Mouse (Mus musculus): ENCODE results near the gene Tbc1d7.

Gene Tbc1d7

DNA sequence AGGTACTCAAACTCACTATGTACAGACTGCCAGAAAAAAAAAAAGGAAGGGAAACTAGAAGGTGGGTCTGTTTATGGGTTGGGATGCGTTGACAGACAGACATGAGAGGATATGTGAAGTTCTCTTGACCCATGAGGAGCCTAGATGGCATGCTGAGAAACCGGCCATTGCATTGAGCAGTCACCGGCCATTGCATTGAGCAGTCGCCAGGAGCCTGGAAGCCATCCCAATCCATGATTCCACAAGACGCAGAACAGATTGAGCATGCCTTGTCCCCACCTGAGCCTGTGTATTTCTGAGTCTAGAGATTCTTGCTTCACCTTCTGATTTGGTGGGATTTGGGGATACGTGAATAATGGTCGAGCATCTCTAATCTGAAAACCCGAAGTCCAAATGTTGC is 22.6 kb upstream of the Tbc1d7 start:
- no peak for DNase-seq (ENCODE audit: low read depth)

DNA sequence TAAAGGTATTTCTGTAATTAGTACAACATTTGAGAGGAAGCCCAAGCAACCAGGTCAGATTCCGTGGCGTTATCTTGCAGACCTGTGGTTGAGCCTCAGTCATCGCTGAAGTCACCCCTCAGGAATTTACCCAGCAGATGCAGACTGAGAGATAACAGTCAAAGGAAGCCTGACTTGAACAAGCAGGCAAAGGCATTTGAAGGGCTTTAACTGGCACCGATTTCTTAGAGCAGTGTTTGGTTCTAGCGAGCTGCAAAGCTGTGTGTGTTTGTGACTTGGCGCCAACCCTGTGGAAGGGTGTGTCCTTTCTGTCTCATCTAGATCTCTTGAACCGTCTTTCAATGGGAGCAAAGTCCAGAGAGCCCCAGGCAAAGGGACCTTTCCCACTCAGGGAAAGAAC is 22.0 kb upstream of the Tbc1d7 start:
- peak; percentile 70 for DNase-seq (ENCODE audit: low read depth)

DNA sequence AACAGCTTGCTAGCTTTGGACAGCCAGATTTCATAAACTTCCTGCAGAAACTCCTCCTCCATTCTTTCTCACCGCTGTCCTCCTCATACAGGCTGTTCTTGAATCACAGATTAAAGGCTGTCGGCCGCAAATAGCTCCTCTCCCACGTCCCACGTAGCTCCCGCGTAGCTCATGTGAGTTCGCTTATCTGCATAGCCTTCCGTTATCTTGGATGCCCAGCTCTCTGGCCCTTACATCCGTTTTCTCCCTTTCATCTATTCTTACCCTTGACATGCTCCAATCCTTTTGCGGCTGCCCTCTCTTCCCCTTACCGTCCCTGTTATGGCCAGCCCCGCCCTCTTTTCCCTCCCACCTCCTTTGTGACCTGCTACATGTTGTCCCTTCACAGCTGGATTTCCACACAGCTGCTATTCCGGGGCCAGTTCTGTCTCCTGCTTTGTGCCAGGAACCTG is 20.5 kb upstream of the Tbc1d7 start:
- peak; percentile 63 for DNase-seq (ENCODE audit: low read depth)

DNA sequence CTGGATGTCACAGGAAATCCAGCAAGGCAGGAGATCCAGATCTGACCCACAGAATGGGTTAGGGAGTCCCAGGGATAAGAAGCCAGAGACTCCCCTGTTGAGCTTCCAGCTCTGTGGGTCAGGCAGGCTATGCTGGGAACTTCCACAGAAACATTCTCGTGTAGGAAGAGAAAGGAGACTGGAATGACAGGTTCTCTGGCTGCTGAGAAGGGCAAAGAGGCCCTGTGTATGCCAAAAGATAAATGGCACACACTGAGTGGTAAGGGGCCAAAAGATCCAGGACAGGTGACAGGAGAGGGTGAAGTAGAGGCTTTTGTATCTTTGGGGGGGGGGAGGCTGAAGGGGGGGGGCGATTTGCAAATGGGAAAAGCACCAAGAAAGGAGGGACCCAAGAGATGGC is 20.0 kb upstream of the Tbc1d7 start:
- no peak for DNase-seq (ENCODE audit: low read depth)

DNA sequence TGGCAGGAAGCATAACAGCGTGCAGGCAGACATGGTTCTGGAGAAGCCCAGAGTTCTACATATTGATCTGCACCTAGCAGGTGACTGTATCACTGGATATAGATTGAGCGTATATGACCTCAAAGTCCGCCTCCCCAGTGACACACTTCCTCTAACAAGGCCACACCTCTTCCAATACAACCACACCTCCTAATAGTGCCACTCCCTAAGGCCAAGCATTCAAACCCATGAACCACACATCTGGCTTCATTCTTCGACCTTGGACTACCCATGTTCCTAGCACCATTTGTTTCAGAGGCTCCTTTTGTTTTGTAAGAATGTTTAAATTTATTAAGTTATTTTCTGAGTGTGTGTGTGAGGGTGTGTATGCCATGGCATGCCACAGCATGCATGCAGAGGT is 16.4 kb upstream of the Tbc1d7 start:
- no peak for DNase-seq (ENCODE audit: low read depth)

DNA sequence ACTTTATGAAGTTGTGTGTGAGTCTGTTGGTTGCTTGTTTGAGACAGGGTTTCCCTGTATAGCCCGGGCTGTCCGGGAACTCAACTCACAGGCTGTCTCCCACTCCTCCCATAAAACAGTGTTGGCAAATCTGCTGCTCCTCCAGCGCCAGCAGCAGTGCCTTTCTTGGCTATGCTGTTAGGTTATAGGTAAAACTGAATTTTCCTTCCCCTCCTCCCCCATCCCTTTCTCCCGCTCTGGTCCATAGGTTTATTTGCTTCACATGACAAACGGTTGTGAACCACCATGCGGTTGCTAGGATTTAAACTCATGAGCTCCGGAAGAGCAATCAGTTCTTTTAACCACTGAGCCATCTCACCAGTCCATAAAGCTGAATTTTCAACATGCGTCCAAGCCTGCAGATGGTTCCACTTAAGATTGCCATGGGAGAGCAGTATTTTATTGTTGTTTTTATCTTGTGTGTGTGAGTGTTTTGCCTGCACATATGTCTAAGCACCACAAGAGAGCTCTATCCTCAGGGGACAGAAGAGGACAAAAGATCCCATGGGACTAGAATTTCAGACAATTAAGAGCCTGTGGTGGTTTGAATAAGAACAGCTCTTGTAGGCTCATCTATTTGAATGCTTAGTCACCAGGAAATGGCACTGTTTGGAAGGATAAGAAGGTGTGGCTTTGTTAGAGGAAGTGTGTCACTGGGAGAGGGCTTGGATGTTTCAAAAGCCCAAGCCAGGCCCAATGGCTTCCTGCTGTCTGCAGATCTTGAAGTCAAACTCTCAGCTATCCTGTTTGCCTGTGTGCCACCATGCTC is 12.2 kb upstream of the Tbc1d7 start:
- no peak for DNase-seq (ENCODE audit: low read depth)

DNA sequence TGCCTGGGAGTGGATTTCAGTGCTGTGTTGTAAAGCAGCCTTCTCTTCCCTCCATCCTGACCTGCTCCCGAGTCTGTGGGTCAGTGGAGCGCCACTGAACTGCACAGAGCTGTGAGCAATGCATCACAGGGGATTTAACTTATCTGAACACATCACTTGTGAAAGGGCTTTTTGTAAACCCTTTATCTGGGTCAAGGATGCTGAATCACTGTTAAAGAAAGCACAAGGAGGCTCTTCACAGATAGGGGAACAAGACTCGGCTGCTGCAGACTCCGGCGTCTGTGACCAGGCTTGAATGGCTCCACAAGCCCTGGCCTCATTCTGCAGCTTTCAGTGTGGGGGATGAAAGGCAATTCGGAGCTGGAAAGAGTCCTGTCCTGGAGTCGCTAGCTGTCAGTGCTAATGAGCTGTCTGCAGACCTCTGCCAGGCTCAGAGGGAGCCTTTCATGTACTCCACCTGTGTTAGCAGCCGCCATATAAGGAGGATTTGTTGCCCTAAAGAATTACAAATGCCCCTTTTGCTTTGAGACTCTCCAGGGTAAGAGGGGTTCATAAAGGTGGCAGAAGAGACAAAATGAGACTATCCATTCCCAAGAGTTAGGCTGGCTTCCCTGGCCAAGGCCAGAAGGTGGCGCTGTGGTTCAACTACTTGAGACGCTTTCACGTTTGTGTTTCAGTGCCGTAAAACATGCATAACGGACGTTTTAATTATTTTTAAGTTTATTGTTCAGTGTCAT is 11.3 kb upstream of the Tbc1d7 start:
- peak; percentile 87 for DNase-seq (ENCODE audit: low read depth)

DNA sequence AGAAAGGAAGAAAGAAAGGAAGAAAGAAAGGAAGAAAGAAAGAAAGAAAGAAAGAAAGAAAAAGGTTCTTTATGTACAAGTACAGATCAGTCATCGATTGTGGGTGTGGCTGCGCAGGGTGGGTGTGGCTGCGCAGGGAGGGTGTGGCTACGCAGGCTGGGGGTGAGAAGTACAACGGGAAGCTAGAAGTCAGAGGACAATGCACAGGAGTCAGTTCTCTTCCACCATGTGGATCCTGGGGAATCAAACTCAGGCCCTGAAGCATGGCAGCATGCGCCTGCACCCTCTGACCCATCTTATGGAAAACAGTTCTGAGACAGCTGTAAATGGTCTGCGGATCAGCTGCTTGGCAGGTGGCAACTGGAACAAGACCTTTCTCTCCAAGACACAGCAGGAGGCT is 9.8 kb upstream of the Tbc1d7 start:
- peak; percentile 51 for DNase-seq (ENCODE audit: low read depth)

DNA sequence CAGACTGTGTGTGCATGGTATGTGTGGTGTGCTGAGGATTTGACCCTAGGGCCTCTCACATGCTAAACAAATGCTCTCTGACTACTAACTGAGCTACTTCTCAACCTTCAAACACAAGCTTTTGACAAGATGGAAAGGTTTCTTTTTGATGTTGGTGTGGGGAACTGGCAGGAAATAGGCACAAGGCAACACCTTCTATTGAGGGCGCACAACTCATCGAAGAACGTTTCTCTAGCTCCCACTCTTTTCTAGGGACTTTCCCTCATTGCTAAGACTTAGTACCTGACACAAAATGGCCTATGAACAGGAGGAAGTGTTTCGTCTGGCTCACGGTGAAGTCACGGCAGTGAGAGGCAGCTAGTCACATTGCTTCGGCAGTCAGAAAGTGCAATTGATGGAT is 6.0 kb upstream of the Tbc1d7 start:
- DNase-seq (ENCODE audit: low read depth), result no peak

DNA sequence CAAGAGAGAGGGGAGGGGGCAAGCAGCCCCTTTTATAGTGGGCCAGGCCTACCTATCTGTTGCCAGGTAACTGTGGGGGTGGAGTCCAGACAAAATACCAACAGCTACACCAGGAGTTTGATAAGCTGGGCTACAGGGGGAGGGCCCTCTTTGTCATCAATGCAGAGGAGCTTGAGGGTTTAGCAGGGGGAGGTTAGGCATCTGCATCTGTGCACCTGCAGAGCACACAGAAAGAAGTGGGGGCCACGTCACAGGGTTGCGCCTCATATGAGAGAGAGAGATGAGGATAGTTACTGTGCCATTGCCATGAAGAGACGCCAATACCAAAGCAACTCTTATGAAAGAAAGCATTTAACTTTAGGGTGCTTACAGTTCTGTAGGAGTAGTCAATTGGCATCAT is 5.4 kb upstream of the Tbc1d7 start:
- no peak for DNase-seq (ENCODE audit: low read depth)

DNA sequence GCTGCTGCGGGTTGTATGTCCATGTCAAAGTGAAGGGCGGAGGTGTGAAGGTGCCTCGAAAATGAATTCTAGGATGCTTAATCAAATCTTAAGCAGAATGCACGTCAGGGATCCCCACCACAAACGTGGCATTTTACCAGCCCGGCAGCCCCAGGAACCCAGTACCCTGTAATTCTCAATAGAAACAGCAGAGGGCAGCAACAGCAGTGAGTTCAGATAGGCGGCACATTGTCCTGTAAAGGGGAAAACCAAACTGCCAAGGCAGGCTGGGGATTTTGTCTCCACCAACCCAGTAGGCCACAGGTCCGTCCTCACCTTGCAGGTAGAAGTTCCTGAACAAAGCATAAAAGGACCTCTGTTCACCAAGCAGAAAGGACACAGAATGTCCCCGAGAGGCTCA is 2.0 kb upstream of the Tbc1d7 start:
- peak; percentile 68 for DNase-seq (ENCODE audit: low read depth)

DNA sequence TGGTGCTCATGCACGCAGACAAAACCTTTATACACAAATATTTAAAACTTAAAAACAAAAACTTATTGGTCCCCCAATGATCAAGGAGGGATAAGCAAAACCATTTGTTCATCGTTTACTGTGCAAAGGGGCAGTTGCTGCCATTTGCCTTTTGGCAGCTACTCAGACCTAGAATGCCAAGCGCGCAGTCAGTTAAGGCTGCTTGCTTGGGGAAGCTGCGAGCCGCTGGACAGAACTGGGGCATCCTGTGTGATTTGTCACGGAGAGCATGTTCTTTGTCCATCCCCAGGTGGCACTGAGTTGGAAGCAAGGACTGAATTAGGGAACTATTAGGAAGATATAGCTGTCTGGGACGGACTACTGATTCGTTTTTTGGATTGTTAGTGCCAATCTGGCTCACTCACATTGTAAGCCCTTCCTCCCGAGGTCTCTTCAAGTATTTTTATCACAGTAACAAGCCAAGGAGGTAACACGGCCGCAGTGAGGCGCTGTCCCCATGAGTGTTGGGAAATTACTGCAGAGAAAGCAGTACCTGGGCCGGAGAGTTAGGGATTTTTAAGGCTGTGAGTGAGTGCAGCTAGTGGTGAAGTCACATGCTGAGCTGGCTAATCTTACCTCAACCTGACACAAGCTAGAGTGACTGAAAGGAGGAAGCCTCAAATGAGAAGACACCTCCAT is 874 bp upstream of the Tbc1d7 start:
- peak; percentile 51 for DNase-seq (ENCODE audit: low read depth)

DNA sequence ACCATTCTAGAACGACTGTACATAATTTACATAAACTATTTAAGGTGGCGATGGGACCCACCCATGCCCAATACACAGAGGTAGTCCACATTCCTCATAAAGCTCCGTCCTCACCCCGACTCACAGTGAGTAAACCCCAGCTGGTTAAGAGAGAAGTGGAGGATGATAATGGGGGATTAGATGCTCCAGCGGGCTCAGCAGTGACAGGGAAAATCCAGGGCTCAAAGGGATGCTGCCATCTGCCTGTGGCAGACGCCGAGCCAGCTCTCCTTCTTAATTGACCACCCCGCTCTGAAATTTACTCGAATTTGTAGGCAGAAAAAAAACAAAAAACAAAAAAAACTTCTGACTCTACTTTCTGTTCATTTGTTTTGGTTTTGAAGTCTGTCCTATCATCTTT is 3.6 kb downstream of the Tbc1d7 start:
- no peak for DNase-seq (ENCODE audit: low read depth)

DNA sequence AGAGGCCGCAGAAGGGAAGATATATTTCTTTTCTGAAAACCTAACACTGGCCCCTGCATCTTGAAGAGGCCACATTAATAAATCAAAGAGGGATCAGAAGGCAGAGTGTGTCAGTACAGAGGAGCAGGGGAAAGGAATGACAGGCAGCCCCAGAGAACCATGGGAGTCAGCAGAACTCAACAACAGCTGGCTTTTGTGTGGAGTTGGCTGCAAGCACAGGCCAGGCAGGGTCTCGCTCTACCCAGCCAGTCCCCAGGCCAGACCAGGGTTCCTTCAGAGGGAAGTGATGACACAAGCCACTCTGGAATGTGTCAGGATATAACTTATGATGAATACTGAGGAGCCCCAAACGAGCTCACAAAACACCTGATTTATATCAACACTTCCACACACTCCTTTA is 11.9 kb downstream of the Tbc1d7 start:
- DNase-seq (ENCODE audit: low read depth), result no peak

DNA sequence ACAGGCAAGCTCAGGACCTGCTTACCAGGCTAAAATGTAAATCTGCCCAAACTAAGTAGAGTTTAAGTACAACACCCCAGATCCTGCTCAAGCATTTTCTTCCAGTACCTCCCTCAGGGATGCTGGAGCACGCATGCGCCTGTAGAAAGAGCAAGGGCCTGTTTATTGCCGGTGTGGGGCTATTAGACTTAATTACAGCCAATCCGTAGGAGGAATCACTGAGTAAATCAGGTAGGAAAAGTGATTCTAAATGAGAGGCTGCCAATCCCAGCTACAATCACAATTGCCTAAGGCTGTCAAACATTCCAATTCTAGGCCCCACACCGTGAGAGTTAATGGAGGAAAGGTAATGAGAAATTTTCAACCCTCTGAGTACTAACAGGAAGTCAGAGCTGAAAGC is 13.0 kb downstream of the Tbc1d7 start:
- DNase-seq (ENCODE audit: low read depth), result no peak

DNA sequence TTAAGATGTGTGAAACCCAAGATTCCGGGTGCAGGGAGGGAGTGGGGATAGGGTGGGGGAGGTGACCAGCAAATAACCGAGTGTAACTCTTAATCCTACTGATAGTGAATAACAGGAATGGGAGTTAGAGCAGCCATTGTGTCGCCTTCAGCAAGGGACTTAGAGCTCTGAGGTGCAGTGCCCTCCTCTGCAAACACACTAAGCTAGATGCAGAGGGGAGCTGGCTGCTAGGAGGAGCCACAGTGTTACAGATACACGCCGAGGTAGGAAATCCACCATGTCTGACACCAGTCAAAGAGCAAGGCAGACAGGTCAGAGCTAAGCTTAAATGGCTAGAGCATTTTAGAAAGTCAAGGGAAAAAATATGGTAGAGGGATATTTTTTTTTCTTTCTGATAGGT is 13.9 kb downstream of the Tbc1d7 start:
- DNase-seq (ENCODE audit: low read depth), result no peak

DNA sequence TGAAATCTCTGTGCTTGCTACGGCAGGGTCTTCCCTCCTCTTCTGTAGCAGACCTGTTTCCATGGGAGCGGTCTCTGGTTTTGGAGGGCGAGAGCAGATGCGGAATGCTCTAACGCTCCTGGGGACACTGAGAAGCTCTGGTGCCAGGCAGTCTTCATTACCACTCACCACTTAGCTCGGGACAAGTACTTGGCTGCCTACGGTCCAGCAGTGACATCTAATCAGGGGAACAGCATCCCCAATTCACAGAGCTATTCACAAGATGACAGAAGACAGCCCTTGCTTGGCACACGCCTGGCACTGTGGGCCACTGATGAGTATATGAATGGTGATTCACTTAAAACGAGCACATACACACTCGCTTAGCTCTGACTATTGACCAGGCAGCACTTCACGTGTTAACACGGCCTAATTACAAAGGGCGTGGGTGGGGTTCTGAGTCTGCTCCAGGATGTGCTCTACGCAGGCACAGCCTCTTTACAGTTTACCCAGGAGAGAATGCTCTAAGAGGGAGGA is 19.2 kb downstream of the Tbc1d7 start:
- DNase-seq (ENCODE audit: low read depth), result no peak

DNA sequence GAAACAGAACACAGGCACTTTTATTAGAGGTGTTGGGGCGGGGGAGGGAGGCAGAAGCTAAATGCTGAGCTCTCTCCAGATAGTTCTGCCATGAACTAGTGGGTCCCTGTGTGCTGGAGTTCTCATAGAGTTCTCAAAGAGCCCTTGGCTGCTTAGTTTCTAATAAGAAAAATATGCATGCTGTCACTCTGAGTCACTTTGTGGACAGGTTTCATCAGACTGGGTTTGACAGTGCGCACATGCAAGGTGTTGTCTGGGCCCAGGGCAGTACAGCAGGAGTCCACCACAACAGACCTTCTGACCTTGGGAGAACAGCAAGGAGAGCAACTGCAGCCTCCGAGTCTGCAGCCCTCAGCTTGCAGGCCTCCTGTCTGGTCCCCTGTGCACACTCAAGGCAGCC is 21.6 kb downstream of the Tbc1d7 start:
- DNase-seq (ENCODE audit: low read depth), result no peak

DNA sequence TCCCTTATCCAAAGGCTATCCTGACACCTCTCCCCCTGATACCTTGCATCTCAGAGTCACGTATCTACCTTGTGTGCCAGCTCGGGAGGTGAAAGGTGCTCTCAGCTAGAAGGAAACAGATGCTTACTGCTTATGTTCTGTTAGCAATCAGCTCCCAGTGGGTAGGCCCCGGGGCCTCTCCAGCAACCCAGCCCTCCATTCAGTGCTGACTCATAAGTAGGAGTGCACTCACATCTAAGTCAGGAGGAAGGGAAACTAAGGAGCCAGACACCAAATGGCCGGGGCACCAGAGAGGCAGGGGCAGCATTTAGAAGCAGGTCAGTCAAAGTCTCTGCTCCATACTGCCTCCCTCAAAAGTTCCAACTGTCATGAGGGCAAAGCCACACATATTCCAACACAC is 22.6 kb downstream of the Tbc1d7 start:
- DNase-seq (ENCODE audit: low read depth), result no peak

DNA sequence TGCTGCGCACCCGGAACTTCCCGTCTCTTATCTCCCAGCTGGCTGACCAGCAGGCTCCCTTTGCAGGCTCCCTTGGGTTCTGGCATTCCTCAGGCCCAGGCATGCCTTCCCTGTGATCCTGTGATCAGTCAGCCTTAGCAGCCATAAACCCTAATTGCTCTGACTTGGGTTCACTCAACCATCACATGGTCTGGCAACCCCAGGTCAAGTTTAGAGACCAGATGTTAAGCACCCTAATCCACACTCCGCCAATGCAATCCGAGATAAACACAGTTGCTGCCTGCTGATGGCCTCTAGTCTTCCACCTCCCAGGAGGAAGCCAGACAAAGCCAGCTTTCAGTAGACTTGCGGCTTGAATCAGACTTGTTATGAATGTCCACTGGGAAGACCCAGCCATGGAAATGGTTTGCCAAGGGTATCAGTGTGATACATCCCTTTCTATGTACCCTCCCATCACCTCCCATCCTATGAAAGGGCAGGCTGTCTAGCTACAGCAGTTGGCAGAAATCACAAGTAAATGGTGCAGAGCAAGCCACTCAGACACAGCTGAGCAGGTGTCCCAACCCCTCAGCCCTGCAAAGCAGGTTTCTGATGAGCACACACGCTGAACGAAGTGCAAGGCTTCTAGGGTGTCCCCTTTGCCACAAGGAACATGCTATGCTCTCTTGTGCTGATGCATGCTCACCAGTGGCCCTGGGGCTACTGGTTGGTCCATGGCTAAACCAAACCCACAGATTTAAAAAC is 24.6 kb downstream of the Tbc1d7 start:
- DNase-seq (ENCODE audit: low read depth), result no peak

DNA sequence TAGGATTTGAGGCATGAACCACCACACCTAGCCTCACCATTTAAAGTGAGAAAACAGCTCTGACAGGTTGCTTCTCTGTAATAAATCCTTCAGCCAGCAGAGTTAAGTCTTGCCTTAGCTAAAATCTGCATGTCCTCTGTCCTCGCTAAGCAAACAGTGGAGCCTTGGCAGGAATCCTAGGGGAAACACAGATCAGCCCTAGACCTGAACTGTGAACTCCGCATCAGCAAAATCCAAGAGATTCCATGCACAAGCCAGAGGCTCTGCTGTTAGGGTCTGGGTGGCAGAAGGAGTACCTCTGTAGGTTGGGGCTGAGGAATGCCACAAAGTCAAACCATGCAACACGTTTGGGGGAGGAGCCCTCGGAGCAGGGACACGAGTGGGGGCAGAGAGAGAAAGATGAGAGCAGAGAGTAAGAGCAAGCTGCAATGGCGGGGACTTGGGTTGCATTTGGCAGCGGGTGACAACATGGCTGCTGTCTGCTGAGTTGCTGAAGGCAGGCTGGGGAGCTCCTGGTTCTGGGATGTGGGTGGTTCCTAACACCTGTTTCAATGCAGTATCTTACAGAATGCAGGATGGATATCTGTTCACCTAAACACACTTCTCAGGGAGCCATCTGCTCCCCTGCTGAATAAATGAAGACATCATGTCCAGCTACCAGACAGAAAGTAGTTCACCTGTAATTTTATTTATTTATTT is 26.4 kb downstream of the Tbc1d7 start:
- DNase-seq (ENCODE audit: low read depth), result no peak

DNA sequence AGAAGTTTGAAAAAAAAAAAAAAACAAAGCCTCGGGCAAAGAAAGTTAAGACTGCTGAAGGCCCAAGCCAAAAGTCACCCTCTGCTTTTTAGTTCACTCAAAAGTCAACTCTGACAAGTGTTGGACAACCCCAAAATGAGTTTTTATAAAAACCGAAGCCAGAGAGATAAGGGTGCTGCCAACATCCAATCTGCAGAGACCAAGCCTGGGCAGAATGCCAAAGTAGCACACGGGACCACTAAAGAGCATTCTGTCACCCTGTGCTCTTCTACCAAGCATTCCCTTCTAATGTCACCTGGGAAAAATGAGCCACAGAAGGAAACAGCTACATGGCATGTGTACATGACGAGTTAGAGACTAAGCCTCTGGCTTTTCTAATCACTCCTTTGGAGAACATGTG is 36.8 kb downstream of the Tbc1d7 start:
- no peak for DNase-seq (ENCODE audit: low read depth)

Measured in c-Kit-positive CD71-positive TER-119-negative erythroid progenitor cells, embryonic 14.5 days (primary cell).